Mouse (Mus musculus): ENCODE results near the gene Pabpn1.

- TF ChIP-seq CTCF (IDR thresholded peaks at IDR 0.05; ENCODE audit: borderline replicate concordance, control insufficient read depth, extremely low read depth, insufficient read depth, low read length, poor library complexity) (no peak), POLR2A (IDR thresholded peaks at IDR 0.05; ENCODE audit: control insufficient read depth, extremely low read depth, insufficient read depth, low read length, poor library complexity) (no peak)
Observed at GRCm38 (mm10) chr14:54924641-54925348, 32.5 kb downstream of the Pabpn1 start.

Data from thymus, adult 2 months (tissue).